Mouse (Mus musculus): Measurements from ENCODE around the gene Aldh1b1. TPM values are rescaled to one million over a fixed set of nuclear protein-coding genes. Genes with fewer than 3 reads are reported as not detected.
A peak's percentile ranks its signal among the peaks of the same experiment; 100 is the strongest.

Aldh1b1 gene
- total RNA-seq, 2 experiments from 2014 or later, result 1.00 to 1.5 TPM

DNA sequence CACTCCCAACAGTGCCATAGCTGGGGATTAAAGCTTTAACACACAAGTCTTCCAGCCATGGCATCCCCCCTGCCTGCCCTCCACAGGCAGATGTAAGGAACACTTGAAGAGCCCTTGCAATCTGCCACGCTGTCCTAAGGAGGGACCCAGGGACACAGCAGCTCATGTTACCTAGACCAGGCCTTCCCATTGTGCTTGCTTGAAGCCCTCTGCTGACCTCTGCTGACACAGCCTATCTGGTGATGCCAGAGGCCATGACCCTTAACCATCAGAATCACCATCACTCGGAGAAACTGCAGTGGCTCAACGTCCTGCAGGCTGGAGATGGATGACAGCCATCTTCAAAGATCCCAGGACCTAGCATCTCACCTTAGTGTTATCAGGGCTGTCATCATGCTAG is 23.2 kb downstream of the Aldh1b1 start:
- no peak for DNase-seq
- intact Hi-C loops (cut with DNase I; ENCODE audit: low total_unique reads), result no loop called here

DNA sequence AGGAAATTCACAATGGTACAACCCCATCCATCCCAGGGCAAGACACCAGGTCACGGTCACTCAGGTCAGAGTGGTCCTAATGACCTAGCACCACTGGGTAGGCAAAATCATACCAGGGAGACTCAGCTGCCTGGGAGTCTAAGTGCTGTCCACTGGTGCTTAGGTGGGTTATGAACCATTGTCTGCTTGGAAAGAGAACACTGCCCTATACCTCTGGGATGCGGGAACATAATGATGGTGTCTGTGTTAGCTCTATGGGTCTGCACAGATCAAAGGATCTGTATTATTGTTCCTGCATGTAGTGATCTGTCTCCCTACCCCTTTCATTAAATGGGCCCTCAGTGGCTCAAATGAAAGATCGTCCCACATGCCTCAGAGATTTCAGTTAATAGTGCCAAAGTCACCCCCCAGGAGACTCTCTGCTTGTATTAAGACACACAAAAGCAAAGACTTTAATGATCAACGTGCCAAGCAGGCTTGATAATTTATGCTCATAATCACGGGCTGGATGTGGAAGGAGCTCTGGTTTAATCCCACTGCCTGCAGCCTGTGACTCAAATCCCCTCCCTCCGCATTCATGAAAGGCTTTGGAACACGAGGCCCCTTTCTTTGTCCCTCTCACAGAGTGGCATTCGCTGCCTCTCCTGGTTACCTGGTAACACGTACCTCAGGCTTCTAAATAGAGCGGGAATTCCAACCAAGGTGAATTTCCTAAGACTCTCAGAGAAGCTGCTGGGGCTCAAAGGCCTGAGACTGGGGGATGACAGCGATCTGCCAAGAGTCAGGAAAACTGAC is 24.2 kb downstream of the Aldh1b1 start:
- no peak for DNase-seq
- intact Hi-C loops (cut with DNase I; ENCODE audit: low total_unique reads), result no loop called here

DNA sequence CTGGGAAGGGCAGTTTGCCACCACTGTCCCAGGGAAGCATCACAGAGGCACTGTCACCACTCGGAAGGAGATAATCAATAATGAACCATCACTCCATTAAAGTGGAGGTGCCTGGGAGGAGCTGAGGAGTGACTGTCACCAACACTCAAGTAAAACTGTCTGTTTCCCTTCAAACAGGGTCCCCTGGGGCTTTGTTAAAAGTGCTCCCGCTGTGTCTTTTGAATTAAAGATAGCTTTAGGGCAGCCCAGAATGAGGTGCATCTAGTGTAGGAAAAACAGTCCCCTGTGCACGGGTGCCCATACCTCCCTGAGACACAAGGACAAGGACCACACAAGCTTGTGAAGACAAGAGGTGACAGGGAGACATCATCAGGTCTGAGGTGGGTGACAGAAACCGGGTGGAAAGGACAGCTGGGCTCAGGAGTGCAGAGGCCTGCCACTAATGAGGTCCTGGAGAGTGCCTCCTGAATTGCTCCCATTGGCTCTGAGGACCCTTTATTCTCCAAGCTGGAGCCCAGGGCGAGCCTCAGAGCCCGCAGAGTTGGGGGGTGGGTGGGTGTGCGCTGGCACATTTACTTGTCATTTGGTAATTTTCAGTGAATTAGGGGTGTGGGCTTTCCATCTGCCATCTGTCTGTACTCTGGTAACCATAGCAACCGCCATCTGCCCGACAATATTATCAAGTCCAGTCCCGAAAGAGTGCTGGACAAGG is 25.4 kb downstream of the Aldh1b1 start:
- DNase-seq, result no peak
- intact Hi-C loops (cut with DNase I; ENCODE audit: low total_unique reads), result no loop called here

DNA sequence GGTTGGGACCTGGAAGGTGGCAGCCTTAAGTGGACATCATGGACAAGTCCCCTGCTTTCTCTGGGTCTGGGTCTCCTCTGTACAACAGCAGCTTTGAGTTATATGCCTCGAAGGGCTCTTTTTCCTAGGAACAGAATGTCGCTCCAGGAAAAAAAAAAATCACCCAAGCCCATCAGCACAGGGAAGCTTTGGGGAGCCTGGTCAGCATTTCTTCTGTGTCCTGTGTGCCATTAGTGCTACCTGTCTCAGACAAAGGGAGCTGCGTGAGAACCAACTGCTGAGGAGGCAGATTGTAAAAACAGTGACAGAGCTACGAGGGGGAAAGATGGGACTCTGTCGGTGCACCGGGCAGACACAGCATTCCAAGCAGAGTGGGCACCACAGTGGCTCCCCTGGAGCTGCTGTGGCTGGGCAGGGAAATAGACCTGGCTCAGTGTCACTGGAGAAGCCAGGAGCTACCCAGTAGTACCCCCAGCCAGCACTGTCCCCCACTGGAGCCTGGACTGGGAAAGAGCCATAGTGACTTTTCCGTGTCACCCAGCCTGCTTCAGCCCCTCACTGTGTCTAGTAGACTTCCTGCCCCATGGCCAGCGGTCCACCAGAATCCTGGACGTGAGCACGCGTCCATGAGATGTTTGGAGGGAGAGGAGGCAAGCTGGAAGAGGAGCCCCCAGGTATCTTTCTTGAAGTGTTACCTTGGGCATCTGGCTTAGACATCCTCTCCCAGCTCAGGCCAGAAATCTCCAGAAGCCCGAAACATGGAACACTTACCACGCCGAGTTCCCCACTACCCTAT is 26.1 kb downstream of the Aldh1b1 start:
- no peak for DNase-seq
- intact Hi-C loops (cut with DNase I; ENCODE audit: low total_unique reads), result no loop called here

DNA sequence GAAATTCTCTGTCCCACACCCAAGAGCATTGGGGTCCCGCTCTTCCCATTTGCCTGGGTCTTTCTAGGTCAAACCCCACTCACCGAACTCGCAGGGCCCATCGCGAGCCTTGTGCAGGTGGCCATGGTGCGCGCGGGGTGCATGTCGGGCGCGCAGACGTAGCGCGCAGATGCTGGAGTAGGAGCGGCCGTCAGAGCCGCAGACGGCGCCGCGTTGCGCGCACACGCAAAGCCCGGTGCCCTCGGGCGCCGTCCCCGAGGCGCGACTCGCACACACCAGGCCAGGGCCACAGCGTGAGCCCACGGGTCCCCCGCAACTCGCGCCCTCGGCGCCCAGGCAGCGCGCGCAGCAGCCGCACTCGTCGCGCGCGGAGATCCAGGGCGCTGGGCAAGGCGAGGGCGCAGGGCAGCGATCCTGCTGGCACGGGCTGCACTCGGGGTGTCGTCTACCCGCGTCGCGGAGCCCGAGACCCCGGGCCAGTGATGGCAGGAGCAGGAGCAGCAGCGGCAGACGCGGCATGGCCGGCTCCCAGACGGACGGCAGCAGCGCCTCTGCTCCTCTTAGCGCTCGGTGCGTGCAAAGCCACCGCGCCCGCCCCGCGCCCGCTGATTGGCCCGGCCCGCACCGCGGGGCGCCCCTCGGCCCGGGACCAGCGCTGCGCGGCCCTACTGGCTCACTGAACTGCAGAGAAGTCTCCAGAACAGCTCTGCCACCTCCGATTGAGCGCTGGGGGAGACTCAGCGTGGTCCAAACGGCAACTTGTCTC is 27.6 kb downstream of the Aldh1b1 start, which contains the start of gene Igfbpl1:
Igfbpl1 (minus strand) TSS at position 649 of the 766 bp plus-strand sequence.
- DNase-seq, result no peak
- intact Hi-C loops (cut with DNase I; ENCODE audit: low total_unique reads), result no loop called here

DNA sequence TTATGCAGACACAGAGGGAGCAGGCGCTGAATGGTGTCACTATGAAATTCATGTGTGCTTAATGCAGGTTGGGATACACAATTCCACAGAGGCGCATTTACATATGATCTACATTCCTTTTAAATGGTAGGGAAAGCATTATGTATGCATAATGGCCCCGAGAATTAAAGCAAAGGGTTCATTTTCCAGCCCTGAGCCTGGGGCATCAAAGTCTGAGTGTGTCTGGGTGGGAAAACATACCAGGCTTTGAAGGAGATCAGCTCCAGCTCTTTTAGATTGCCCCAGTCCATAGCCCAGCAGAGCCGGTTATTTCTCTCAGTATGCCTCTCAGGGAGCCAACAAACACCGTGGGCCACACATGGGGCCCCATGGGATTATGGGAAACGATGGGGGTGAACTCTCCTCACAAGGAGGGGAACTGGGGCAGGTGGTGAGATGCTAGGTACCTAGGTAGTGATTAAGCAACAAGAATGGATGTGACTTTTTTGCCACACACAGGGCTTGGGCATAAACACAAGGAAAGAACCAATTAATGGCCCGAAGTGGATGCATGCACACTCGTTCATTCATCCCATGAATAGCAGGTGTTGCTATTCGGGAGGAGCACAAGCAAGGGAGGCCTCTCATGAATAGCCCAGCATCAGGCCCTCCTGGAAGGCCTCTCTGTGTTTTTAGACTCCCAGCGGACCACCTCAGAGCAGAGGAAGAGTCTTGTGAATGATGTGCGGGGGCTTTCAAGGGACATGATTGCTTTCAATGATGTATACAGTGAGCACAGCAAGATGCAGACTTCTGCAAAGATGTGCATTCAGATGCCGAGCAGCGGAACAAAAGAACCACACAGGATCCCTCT is 31.3 kb downstream of the Aldh1b1 start:
- no peak for DNase-seq
- intact Hi-C loops (cut with DNase I; ENCODE audit: low total_unique reads), result no loop called here

DNA sequence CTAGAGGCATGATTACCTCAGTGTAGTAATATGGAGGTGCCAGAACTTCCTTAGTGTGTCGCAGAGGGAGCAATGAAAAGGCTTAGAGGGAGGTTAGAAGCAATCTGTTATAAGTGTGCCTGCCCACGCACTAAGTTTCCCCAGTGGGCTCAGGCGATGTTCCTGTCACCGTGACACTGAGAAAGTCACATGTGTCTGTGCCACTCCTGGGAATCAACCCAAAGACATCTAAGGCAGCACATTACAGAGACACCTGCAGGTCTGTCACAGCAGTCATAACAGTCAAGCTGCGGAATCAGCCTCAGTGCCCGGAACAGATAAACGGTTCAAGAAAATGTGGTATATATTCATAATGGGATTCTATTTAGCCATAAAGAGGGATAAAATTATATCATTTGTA is 33.2 kb downstream of the Aldh1b1 start:
- intact Hi-C loops (cut with DNase I; ENCODE audit: low total_unique reads), result no loop called here
- DNase-seq, result no peak

DNA sequence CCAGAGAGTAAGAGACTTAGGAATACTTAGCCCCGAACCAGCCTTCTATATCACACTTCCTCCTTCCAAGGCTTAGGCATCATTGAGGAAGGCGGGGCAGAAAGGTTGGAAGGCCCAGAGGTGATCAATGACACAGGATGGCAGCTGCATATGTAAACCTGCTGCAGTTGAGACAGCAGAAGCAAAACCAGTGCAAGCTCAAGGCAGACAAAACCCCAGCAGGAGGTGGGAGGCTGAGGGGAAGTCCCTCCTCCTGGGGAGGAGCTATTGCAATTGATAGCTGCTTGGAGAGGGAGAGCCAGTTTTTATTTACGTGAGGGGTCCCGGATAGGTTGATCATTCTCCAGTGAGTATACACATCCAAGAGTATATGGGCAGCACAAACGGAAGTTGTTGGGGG is 34.6 kb downstream of the Aldh1b1 start:
- intact Hi-C loops (cut with DNase I; ENCODE audit: low total_unique reads), result no loop called here
- DNase-seq, result no peak

DNA sequence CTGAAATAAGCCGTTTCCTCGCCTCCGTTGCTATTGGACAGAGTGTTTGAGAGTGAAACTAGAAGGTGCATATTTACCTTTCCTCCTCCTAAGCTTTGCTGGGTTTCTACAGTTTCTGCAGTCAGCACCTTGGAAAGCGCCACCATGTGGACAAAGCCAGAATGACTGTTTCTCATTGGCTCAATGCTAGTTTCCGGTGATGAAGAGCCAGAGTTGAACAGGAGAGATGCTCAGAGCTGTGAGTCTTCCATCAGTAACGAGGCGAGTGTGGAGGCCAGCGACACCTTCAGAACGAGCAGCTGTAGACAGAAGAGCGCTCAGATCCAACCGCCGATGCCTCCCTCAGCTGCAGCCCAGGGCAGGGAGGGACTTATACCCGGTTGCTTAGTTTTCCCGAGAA is 45.5 kb downstream of the Aldh1b1 start:
- no peak for DNase-seq
- intact Hi-C loops (cut with DNase I; ENCODE audit: low total_unique reads), result no loop called here

DNA sequence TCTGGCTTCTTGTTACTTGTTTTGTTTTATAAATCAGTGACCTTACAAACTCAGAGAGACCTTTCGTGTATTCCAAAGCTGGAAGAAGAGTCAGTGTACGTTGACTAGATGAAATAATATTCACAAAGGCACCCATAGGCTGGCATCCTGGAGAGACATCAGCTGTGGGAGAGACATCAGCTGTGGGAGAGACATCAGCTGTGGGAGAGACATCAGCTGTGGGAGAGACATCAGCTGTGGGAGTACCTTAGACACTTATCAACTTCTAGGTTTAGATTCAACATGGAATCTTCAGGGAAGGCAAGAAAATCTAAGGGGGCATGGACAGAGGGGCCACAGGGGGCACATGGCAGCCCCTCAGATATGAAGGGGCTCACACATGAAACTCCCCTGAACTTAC is 47.4 kb downstream of the Aldh1b1 start:
- intact Hi-C loops (cut with DNase I; ENCODE audit: low total_unique reads), result no loop called here
- DNase-seq, result no peak

DNA sequence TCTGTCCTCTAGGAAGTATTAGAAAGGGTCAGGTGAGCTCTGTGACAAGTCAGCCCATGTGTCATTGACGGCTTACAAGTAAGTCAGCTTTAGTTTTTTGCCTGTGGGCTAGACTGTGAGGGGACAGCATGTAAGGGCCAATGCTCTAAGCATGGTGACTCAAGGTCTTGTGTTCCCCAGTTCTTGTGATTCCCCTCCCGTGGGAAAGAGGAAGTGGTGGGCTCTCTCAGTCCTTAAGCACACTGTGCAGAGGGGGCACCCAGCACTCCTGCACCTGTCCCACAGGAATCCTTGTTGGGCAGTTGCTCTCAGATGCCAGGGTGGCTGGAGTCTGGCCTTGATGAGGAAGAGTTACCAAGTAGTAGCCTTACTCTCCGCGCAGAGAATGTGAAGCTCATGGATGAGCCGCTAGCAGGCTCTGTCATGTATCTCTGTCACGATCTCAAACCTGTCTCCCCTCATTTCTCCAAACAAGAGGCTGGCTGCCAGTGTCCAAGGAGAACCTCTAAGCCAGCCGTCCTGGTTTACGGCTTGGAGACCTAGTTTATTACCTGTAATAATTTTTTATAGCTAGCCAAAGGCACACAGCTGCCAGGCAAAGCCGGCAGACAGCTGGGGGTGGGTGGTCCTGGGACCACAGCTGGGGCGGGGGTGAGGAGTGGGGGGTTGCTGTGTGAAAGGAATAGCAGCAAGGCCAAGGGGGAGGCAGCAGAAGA is 49.4 kb downstream of the Aldh1b1 start, which contains the start of gene Stra6l:
Stra6l (plus strand) TSS at position 556 of the 716 bp plus-strand sequence.
- intact Hi-C loops (cut with DNase I; ENCODE audit: low total_unique reads), result no loop called here
- no peak for DNase-seq

DNA sequence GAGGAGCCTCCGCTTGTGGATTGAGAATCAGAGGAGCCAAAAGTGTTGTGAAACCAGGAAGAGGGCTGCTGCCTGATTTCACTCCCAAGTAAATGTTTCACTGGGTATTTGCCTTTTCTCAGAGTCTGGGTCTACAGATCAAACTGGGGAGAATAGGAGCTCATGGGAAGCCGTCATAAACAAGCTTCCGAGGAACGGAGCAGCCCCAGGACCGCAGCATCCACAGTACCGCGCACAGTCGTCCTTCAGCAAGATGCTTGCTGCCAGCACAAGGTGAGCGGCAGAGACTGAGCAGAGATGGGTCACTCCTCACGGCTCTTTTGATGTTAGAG is 50.0 kb downstream of the Aldh1b1 start:
- no peak for DNase-seq
- intact Hi-C loops (cut with DNase I; ENCODE audit: low total_unique reads), result no loop called here

DNA sequence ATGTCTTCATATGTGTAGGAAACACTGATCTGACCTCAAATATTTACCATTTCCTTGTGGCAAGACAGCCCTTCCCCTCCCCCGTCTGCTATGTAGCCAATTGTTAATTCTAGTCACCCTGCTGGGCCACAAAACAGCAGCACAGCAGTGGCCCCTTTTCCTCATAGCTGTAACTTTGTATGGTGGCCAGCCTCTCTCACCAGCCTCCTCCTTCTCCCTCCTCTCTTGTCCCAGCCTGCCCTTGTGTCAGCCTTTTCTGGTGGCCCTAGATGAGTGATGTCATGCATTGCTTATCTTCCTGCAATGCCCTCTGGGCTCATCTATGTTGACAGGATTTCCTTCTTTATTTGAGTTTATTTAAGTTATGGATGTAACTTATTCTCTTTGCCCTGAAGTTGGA is 50.6 kb downstream of the Aldh1b1 start:
- intact Hi-C loops (cut with DNase I; ENCODE audit: low total_unique reads), result no loop called here
- DNase-seq, result no peak

DNA sequence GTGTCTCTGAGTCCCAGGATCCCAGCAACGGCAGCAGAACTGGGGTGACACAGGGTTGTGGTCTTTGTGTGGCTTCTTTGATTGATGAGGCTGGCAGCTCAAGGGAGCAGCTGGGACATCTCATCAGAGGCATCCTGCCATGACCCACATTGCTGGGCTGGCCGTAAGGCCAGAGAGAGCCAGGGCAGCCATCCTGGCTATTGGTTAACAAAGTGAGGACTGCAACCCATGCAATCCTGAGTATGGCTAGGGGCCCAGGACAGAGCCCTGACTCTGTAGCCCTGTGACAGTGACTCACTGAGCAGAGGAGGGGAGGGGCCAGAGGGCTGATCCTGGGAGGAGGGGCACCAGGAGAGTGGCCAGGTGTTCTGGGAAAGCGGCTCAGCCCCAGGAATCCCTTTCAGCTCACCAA is 52.8 kb downstream of the Aldh1b1 start:
- DNase-seq, result peak; percentile 72
- intact Hi-C loops (cut with DNase I; ENCODE audit: low total_unique reads), result loop anchor here (10.0 kb wide), 1 partner anchor 317 kb away; the partner anchor contains the start of gene Shb

DNA sequence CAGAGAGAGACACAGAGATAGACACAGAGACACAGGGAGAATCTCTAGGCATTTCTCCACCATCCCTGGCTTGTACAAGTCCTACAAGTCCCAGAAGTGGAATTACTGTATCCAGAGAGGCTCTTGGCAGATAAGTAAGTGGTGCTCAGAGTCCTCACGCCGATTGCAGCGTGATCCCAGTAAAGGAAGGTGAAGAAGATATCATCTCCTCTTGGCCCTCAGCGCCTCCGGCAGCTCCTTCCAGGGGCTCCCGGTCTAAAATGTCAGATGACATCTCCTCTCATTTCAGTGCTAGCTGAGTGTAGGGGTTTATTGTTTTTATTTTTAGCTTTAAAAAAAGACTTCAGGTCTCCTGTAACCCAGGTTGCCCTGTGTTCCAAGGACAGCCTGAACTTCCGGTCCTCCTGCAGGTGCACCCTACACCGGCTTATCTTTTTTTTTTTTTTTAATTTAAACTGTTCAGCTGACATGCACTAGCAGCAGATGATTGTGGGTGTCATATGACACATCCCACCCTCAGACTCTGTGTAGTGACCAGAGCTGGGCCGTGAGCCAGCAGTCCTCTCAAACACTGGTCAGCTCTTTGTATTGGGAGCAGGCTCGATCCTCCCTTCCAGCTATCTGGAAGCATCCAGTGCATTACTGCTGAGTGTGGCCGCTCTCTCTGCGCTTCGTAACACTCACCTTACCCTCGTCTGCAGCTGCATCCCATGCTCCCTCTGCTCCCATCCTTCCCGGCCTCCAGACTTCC is 54.8 kb downstream of the Aldh1b1 start:
- no peak for DNase-seq
- intact Hi-C loops (cut with DNase I; ENCODE audit: low total_unique reads), result loop anchor here (10.0 kb wide), 1 partner anchor 319 kb away; the partner anchor contains the start of gene Shb

All from gastrocnemius, postnatal 14 days (tissue).